Mouse (Mus musculus) ovary, postnatal 14 days (tissue): ENCODE measurements around the gene Tmem205.

Experiments used
- DNase-seq: peaks from one replicate; pipeline ENCODE4 v3.0.0; 2022; ENCODE audit warnings: low spot score

Tmem205 gene

GRCm38 (mm10) chr9:21943638-21944037, 16.3 kb upstream of the Tmem205 start:
- DNase-seq = no peak

- no peak for DNase-seq
Measured at GRCm38 (mm10) chr9:21943046-21943445, 15.7 kb upstream of the Tmem205 start.

GRCm38 (mm10) chr9:21938234-21938855, 11.0 kb upstream of the Tmem205 start:
- DNase-seq = no peak

GRCm38 (mm10) chr9:21937711-21938175, 10.4 kb upstream of the Tmem205 start:
- no peak for DNase-seq

GRCm38 (mm10) chr9:21936692-21937570, 9.6 kb upstream of the Tmem205 start, which contains the start of gene Plppr2:
Gene Plppr2, plus strand, starts transcription at chr9:21937033.
- DNase-seq = peak; percentile 91

GRCm38 (mm10) chr9:21935466-21936131, 8.2 kb upstream of the Tmem205 start:
- DNase-seq = no peak

GRCm38 (mm10) chr9:21934021-21934420, 6.7 kb upstream of the Tmem205 start:
- DNase-seq = no peak

- DNase-seq = no peak
Measured at GRCm38 (mm10) chr9:21932445-21933137, 5.2 kb upstream of the Tmem205 start.

- no peak for DNase-seq
Measured at GRCm38 (mm10) chr9:21932006-21932405, 4.7 kb upstream of the Tmem205 start.

GRCm38 (mm10) chr9:21929208-21929607, 1.9 kb upstream of the Tmem205 start:
- no peak for DNase-seq

- no peak for DNase-seq
Measured at GRCm38 (mm10) chr9:21926784-21927183, 572 bp downstream of the Tmem205 start.

GRCm38 (mm10) chr9:21926155-21926554, 1.2 kb downstream of the Tmem205 start:
- no peak for DNase-seq

GRCm38 (mm10) chr9:21925506-21925905, 1.9 kb downstream of the Tmem205 start:
- DNase-seq = no peak

GRCm38 (mm10) chr9:21925034-21925433, 2.3 kb downstream of the Tmem205 start:
- DNase-seq = no peak

GRCm38 (mm10) chr9:21924099-21924493, 3.3 kb downstream of the Tmem205 start:
- peak; percentile 81 for DNase-seq

- no peak for DNase-seq
Measured at GRCm38 (mm10) chr9:21923490-21924098, 3.8 kb downstream of the Tmem205 start.

- no peak for DNase-seq
Measured at GRCm38 (mm10) chr9:21923036-21923435, 4.3 kb downstream of the Tmem205 start.

- no peak for DNase-seq
Measured at GRCm38 (mm10) chr9:21918692-21919384, 8.5 kb downstream of the Tmem205 start.

- peak; percentile 95 for DNase-seq
Measured at GRCm38 (mm10) chr9:21918035-21918592, 9.2 kb downstream of the Tmem205 start, which contains the start of gene Rab3d. Gene Rab3d, minus strand, starts transcription at chr9:21918192.

GRCm38 (mm10) chr9:21917493-21918034, 9.8 kb downstream of the Tmem205 start:
- DNase-seq = no peak
